ENCODE assay signal across 8 mouse cellular contexts in genomic region chr6:101197642-101198041, GRCm38 (mm10).
DNase-seq lines count a peak whose midpoint lies in the region; ATAC-seq lines count a peak whose summit lies in the region.

No protein-coding gene starts in this region.

- H3K27me3 ChIP-seq in intestine, embryonic 14.5 days (replicated peaks; ENCODE audit: control insufficient read depth, insufficient read depth, low read length), result no peaks in the 10 kb centered on the region
- no peaks in the 10 kb centered on the region for H3K27me3 ChIP-seq in intestine, embryonic 16.5 days (replicated peaks; ENCODE audit: control insufficient read depth, insufficient read depth, low read length)
- H3K27me3 ChIP-seq in embryonic facial prominence, embryonic 14.5 days (replicated peaks; ENCODE audit: control insufficient read depth, insufficient read depth, low read length), result no peaks in the 10 kb centered on the region
- no peaks in the 10 kb centered on the region for H3K27me3 ChIP-seq in hindbrain, embryonic 11.5 days (ENCODE audit: control insufficient read depth, insufficient read depth, low read length)

- DNase-seq in intestine, embryonic 14.5 days (ENCODE audit: low spot score), result peak; percentile 87
- peak; percentile 88 for DNase-seq in brain, adult 2 months (ENCODE audit: low read depth, low spot score)
- DNase-seq in embryonic facial prominence, embryonic 14.5 days (ENCODE audit: low spot score), result peak; percentile 80
- peak; percentile 83 for DNase-seq in hindbrain, embryonic 11.5 days (ENCODE audit: low spot score)
- peak; percentile 81 to 91 for DNase-seq in layer of hippocampus, postnatal 14 days (ENCODE audit: low spot score in 2 of 2)
- DNase-seq in right cerebral cortex, postnatal 4 days, result peak; percentile 90

- no peak overlapping the region for H3K27ac ChIP-seq in intestine, embryonic 14.5 days (ENCODE audit: low read depth)
- H3K27ac ChIP-seq in intestine, embryonic 16.5 days (ENCODE audit: low read length), result no peak overlapping the region
- no peak overlapping the region for H3K27ac ChIP-seq in embryonic facial prominence, embryonic 14.5 days (replicated peaks; ENCODE audit: low read depth, low read length)
- peak overlapping the region; percentile 90; the same call in 1 of the 2 replicates for H3K27ac ChIP-seq in hindbrain, embryonic 11.5 days (ENCODE audit: low read depth, low read length)

- ATAC-seq in intestine, embryonic 14.5 days (replicated peaks; ENCODE audit: low FRiP score, low TSS enrichment, low read depth), result no peak
- no peak for ATAC-seq in intestine, embryonic 16.5 days
- ATAC-seq in embryonic facial prominence, embryonic 14.5 days (ENCODE audit: low read depth), result no peak
- no peak for ATAC-seq in hindbrain, embryonic 11.5 days (ENCODE audit: low FRiP score)
- peak; percentile 78; the same call in 1 of the 2 replicates for ATAC-seq in megakaryocyte-erythroid progenitor cell, adult 5-6 weeks (replicated peaks; ENCODE audit: low FRiP score, low TSS enrichment, poor library complexity, severe bottlenecking)

- H3K36me3 ChIP-seq in intestine, embryonic 14.5 days (ENCODE audit: control insufficient read depth, insufficient read depth, low read length), result no peaks in the 10 kb centered on the region
- peaks cover under 1% of the 10 kb centered on the region; the same call in 1 of the 2 replicates for H3K36me3 ChIP-seq in intestine, embryonic 16.5 days (ENCODE audit: control insufficient read depth, insufficient read depth, low read length)
- no peaks in the 10 kb centered on the region for H3K36me3 ChIP-seq in embryonic facial prominence, embryonic 14.5 days (ENCODE audit: control insufficient read depth, insufficient read depth, low read length)
- no peaks in the 10 kb centered on the region for H3K36me3 ChIP-seq in hindbrain, embryonic 11.5 days (ENCODE audit: control insufficient read depth, insufficient read depth, low read length)

- no peak overlapping the region for H3K4me2 ChIP-seq in intestine, embryonic 14.5 days (ENCODE audit: low read length)
- no peak overlapping the region for H3K4me2 ChIP-seq in intestine, embryonic 16.5 days (ENCODE audit: low read depth, low read length)
- peak overlapping the region; percentile 49 for H3K4me2 ChIP-seq in embryonic facial prominence, embryonic 14.5 days (ENCODE audit: low read depth, low read length)
- no peak overlapping the region; the same call in 1 of the 2 replicates for H3K4me2 ChIP-seq in hindbrain, embryonic 11.5 days (replicated peaks; ENCODE audit: low read depth, low read length)

- peaks cover 11% of the 10 kb centered on the region for H3K4me1 ChIP-seq in intestine, embryonic 14.5 days (replicated peaks; ENCODE audit: control insufficient read depth, insufficient read depth, low read length)
- peaks cover 12% of the 10 kb centered on the region for H3K4me1 ChIP-seq in intestine, embryonic 16.5 days (ENCODE audit: control insufficient read depth, insufficient read depth, low read length)
- peaks cover 15% of the 10 kb centered on the region for H3K4me1 ChIP-seq in embryonic facial prominence, embryonic 14.5 days (ENCODE audit: control insufficient read depth, insufficient read depth, low read length)
- H3K4me1 ChIP-seq in hindbrain, embryonic 11.5 days (replicated peaks; ENCODE audit: control insufficient read depth, insufficient read depth, low read length), result peaks cover 7% of the 10 kb centered on the region; the same call in 1 of the 2 replicates

- H3K4me3 ChIP-seq in intestine, embryonic 14.5 days (ENCODE audit: low read depth, low read length), result no peak overlapping the region
- H3K4me3 ChIP-seq in intestine, embryonic 16.5 days (ENCODE audit: low read length), result no peak overlapping the region
- H3K4me3 ChIP-seq in embryonic facial prominence, embryonic 14.5 days (ENCODE audit: low read depth, low read length), result no peak overlapping the region
- H3K4me3 ChIP-seq in hindbrain, embryonic 11.5 days (ENCODE audit: low read depth, low read length), result no peak overlapping the region

- no peak overlapping the region for H3K9ac ChIP-seq in intestine, embryonic 14.5 days (ENCODE audit: low read length)
- no peak overlapping the region for H3K9ac ChIP-seq in intestine, embryonic 16.5 days (ENCODE audit: low read depth, low read length)
- no peak overlapping the region for H3K9ac ChIP-seq in embryonic facial prominence, embryonic 14.5 days (ENCODE audit: low read depth, low read length)
- no peak overlapping the region for H3K9ac ChIP-seq in hindbrain, embryonic 11.5 days (ENCODE audit: low read depth, low read length)

- no peaks in the 10 kb centered on the region for H3K9me3 ChIP-seq in intestine, embryonic 14.5 days (ENCODE audit: control insufficient read depth, low read length)
- H3K9me3 ChIP-seq in intestine, embryonic 16.5 days (ENCODE audit: control insufficient read depth, low read length), result no peaks in the 10 kb centered on the region
- H3K9me3 ChIP-seq in embryonic facial prominence, embryonic 14.5 days (ENCODE audit: control insufficient read depth, low read length), result no peaks in the 10 kb centered on the region
- no peaks in the 10 kb centered on the region for H3K9me3 ChIP-seq in hindbrain, embryonic 11.5 days (ENCODE audit: control insufficient read depth, low read length)

- 18% methylated on average over 5 of the region's 5 CpGs for WGBS in intestine, embryonic 14.5 days
- 21% methylated on average over 5 of the region's 5 CpGs for WGBS in intestine, embryonic 16.5 days
- 13% methylated on average over 5 of the region's 5 CpGs for WGBS in embryonic facial prominence, embryonic 14.5 days
- WGBS in hindbrain, embryonic 11.5 days, result 11% methylated on average over 5 of the region's 5 CpGs
